Mouse (Mus musculus): ENCODE results near the gene Ptpra. TPM values are rescaled to one million over a fixed set of nuclear protein-coding genes. Genes with fewer than 3 reads are reported as not detected.
A peak's percentile ranks its signal among the peaks of the same experiment; 100 is the strongest.
"Not testable (repeated sequence)": the region's sequence is repeated elsewhere in the genome, so short reads cannot be mapped to it uniquely, and the experiment has no call there.

The Ptpra gene
- total and polyA plus RNA-seq, 2 experiments from 2014 or later: 105 to 143 TPM

DNA sequence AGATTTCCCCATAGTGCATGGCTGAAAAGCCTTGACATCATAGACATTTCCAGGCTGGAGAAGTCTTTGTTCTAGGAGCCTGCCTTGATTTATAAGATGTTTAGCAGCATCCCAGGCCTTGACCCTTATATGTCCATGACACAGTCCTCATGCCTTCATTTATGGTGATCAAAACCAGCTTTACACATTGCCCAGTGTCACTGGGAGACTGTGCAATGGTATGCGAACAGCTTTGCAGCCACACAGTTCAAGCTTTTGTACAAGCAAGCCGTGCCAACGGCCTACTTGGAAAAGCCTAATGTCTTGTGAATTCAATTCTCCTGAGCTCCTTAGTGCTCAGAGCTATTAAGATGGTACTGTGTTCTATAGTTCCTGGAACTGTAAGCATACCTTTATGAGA, 32.6 kb downstream of the Ptpra start:
- Histone ChIP-seq H3K9me3 (ENCODE audit: low read length) (peaks cover 3% of the 10 kb centered on the region; the same call in 1 of the 2 replicates), H3K27ac (no peak overlapping the region; the same call in 1 of the 2 replicates), H3K4me2 (ENCODE audit: low read depth, low read length) (no peak overlapping the region), H3K4me3 (ENCODE audit: low read length) (no peak overlapping the region), H3K27me3 (ENCODE audit: insufficient read depth, low read length) (no peaks in the 10 kb centered on the region), H3K9ac (replicated peaks; ENCODE audit: low read length) (no peak overlapping the region), H3K36me3 (ENCODE audit: insufficient read depth, low read length) (no peaks in the 10 kb centered on the region), H3K4me1 (ENCODE audit: insufficient read depth, low read length) (no peaks in the 10 kb centered on the region)
- peak; percentile 59 for DNase-seq (ENCODE audit: low spot score)
- ATAC-seq: 0 out of 2 replicates have a peak, but pooled peaks have one; percentile 43
- no peak for TF ChIP-seq CTCF (IDR thresholded peaks at IDR 0.05; ENCODE audit: low read depth)
- WGBS: 41% methylated on average over 3 of the region's 3 CpGs

- no peak for TF ChIP-seq CTCF (IDR thresholded peaks at IDR 0.05; ENCODE audit: low read depth)
- Histone ChIP-seq H3K9ac (replicated peaks; ENCODE audit: low read length) (no peak overlapping the region), H3K9me3 (ENCODE audit: low read length) (peaks cover 2% of the 10 kb centered on the region; the same call in 1 of the 2 replicates), H3K4me3 (ENCODE audit: low read length) (no peak overlapping the region), H3K27me3 (ENCODE audit: insufficient read depth, low read length) (no peaks in the 10 kb centered on the region), H3K27ac (no peak overlapping the region), H3K36me3 (ENCODE audit: insufficient read depth, low read length) (no peaks in the 10 kb centered on the region), H3K4me2 (ENCODE audit: low read depth, low read length) (no peak overlapping the region), H3K4me1 (ENCODE audit: insufficient read depth, low read length) (no peaks in the 10 kb centered on the region)
- no peak for ATAC-seq
- no peak for DNase-seq (ENCODE audit: low spot score)
- WGBS: 84% methylated on average over 1 of the region's 1 CpGs
Observed at GRCm38 (mm10) chr2:130484206-130484605, 34.1 kb downstream of the Ptpra start.

GRCm38 (mm10) chr2:130488002-130488401, 37.9 kb downstream of the Ptpra start:
- WGBS: 66% methylated on average over 2 of the region's 2 CpGs
- ATAC-seq (no peak), DNase-seq (ENCODE audit: low spot score) (no peak)
- Histone ChIP-seq H3K27ac (peak overlapping the region; percentile 41; the same call in 1 of the 2 replicates), H3K27me3 (ENCODE audit: insufficient read depth, low read length) (no peaks in the 10 kb centered on the region), H3K9me3 (ENCODE audit: low read length) (no peaks in the 10 kb centered on the region), H3K4me1 (ENCODE audit: insufficient read depth, low read length) (peaks cover 3% of the 10 kb centered on the region; the same call in 1 of the 2 replicates), H3K36me3 (ENCODE audit: insufficient read depth, low read length) (no peaks in the 10 kb centered on the region), H3K9ac (replicated peaks; ENCODE audit: low read length) (no peak overlapping the region), H3K4me3 (ENCODE audit: low read length) (no peak overlapping the region), H3K4me2 (ENCODE audit: low read depth, low read length) (no peak overlapping the region)
- TF ChIP-seq CTCF (IDR thresholded peaks at IDR 0.05; ENCODE audit: low read depth): no peak

DNA sequence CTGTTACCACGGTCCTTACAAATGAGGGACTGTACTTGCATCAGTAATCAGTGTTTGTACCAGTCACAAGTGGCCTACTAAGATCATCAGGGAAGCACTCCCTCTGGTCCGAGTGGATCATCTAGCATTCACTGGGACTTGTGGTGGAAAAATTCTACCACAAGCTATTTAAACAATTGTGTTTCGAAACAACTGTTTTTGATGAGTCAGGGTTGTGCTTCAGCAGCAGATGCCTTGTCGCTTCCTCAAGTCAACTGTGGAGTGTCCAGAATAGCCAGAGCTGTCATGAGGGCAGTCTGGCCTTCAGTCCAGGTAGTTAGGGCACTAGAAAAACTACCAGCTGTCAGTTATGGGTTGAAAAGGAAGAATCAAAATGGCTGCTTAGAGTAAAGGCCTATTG, 38.5 kb downstream of the Ptpra start:
- H3K27ac ChIP-seq: no peak overlapping the region
- H3K36me3 ChIP-seq (ENCODE audit: insufficient read depth, low read length): no peaks in the 10 kb centered on the region

GRCm38 (mm10) chr2:130491162-130491561, 41.1 kb downstream of the Ptpra start:
- Histone ChIP-seq H3K27me3 (ENCODE audit: insufficient read depth, low read length) (no peaks in the 10 kb centered on the region), H3K36me3 (ENCODE audit: insufficient read depth, low read length) (no peaks in the 10 kb centered on the region), H3K4me3 (ENCODE audit: low read length) (no peak overlapping the region), H3K27ac (peak overlapping the region; percentile 72; the same call in 1 of the 2 replicates), H3K4me2 (ENCODE audit: low read depth, low read length) (no peak overlapping the region), H3K4me1 (ENCODE audit: insufficient read depth, low read length) (peaks cover 3% of the 10 kb centered on the region), H3K9ac (replicated peaks; ENCODE audit: low read length) (no peak overlapping the region), H3K9me3 (ENCODE audit: low read length) (no peaks in the 10 kb centered on the region)
- DNase-seq (ENCODE audit: low spot score) (peak; percentile 24), ATAC-seq (peak; percentile 61)
- WGBS: 18% methylated on average over 4 of the region's 4 CpGs
- TF ChIP-seq CTCF (IDR thresholded peaks at IDR 0.05; ENCODE audit: low read depth): no peak

More for the DNA sequence above, 38.5 kb downstream of the Ptpra start:
- WGBS: 87% methylated on average over 4 of the region's 4 CpGs
- no peaks in the 10 kb centered on the region for H3K27me3 ChIP-seq (ENCODE audit: insufficient read depth, low read length)
- H3K9ac ChIP-seq (replicated peaks; ENCODE audit: low read length): no peak overlapping the region
- TF ChIP-seq CTCF (IDR thresholded peaks at IDR 0.05; ENCODE audit: low read depth): no peak
- DNase-seq (ENCODE audit: low spot score): no peak
- H3K4me3 ChIP-seq (ENCODE audit: low read length): no peak overlapping the region
- H3K4me1 ChIP-seq (ENCODE audit: insufficient read depth, low read length): peaks cover 3% of the 10 kb centered on the region; the same call in 1 of the 2 replicates
- ATAC-seq: no peak
- no peak overlapping the region for H3K4me2 ChIP-seq (ENCODE audit: low read depth, low read length)
- H3K9me3 ChIP-seq (ENCODE audit: low read length): no peaks in the 10 kb centered on the region

DNA sequence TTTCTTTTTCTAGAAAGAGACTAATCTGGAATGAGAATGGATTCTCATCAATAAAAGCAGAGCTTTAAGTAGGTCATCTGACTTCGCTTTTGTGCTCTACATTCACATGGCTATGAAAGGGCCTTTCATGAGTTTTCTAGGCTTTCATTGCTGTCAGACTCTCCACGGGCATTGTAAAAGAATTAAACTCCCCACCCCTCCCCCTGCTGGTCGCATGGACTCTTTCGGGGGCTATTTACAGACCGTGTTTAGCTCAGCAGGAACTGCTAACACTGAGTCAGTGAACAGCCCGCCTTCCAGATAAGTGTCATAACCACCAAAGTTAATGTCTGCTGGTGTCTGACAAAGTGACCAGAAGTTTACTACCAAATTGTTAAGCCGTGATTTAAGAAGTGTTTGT, 41.5 kb downstream of the Ptpra start:
- H3K9me3 ChIP-seq (ENCODE audit: low read length): no peaks in the 10 kb centered on the region
- H3K27ac ChIP-seq: peak overlapping the region; percentile 72
- no peak overlapping the region for H3K4me2 ChIP-seq (ENCODE audit: low read depth, low read length)
- DNase-seq (ENCODE audit: low spot score): peak; percentile 80
- H3K4me3 ChIP-seq (ENCODE audit: low read length): no peak overlapping the region
- H3K4me1 ChIP-seq (ENCODE audit: insufficient read depth, low read length): peaks cover 3% of the 10 kb centered on the region
- ATAC-seq: peak; percentile 85
- peak; percentile 28; the same call in 1 of the 2 replicates for TF ChIP-seq CTCF (IDR thresholded peaks at IDR 0.05; ENCODE audit: low read depth)
- 7% methylated on average over 7 of the region's 7 CpGs for WGBS
- H3K9ac ChIP-seq (replicated peaks; ENCODE audit: low read length): no peak overlapping the region
- no peaks in the 10 kb centered on the region for H3K36me3 ChIP-seq (ENCODE audit: insufficient read depth, low read length)
- no peaks in the 10 kb centered on the region for H3K27me3 ChIP-seq (ENCODE audit: insufficient read depth, low read length)

DNA sequence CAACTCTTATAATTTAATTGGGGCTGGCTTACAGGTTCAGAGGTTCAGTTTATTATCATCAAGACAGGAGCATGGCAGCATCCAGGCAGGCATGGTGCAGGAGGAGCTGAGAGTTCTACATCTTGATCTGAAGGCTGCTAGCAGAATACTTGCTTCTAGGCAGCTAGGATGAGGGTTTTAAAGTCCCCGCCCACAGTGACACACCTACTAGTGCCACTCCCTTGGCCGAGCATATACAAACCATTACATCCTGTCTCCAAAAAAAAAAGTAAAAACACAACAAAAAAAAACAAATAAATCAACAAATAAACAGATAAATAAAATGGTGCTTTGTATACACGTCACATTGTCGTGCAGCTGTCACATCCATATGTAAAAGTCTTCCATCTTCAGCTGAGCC, 45.0 kb downstream of the Ptpra start:
- H3K36me3 ChIP-seq (ENCODE audit: insufficient read depth, low read length); H3K27me3 ChIP-seq (ENCODE audit: insufficient read depth, low read length); H3K4me3 ChIP-seq (ENCODE audit: low read length); ATAC-seq; H3K4me1 ChIP-seq (ENCODE audit: insufficient read depth, low read length); H3K9me3 ChIP-seq (ENCODE audit: low read length); DNase-seq (ENCODE audit: low spot score); H3K9ac ChIP-seq (replicated peaks; ENCODE audit: low read length); H3K4me2 ChIP-seq (ENCODE audit: low read depth, low read length): not testable (repeated sequence)
- peak overlapping the region; percentile 63 for H3K27ac ChIP-seq
- 81% methylated on average over 4 of the region's 4 CpGs for WGBS
